Mouse (Mus musculus): ENCODE measurements around the gene Cop1.

- no peak for TF ChIP-seq MYOD1 (IDR thresholded peaks at IDR 0.05; ENCODE audit: control insufficient read depth, insufficient read length, low read depth)
- TF ChIP-seq CTCF (IDR thresholded peaks at IDR 0.05; ENCODE audit: control insufficient read depth, insufficient read depth, insufficient read length), result no peak
- TF ChIP-seq USF1 (IDR thresholded peaks at IDR 0.05; ENCODE audit: low read depth), result no peak
- no peak for TF ChIP-seq MAX (IDR thresholded peaks at IDR 0.05)
- TF ChIP-seq CEBPB (IDR thresholded peaks at IDR 0.05; ENCODE audit: low read depth), result no peak
- no peak for TF ChIP-seq FOSL1 (IDR thresholded peaks at IDR 0.05; ENCODE audit: insufficient read depth, low read length, poor library complexity, severe bottlenecking)
- no peak for TF ChIP-seq MYOG (IDR thresholded peaks at IDR 0.05; ENCODE audit: control insufficient read depth, extremely low read depth, insufficient read length)
Observed at GRCm38 (mm10) chr1:159281861-159282260, 49.7 kb downstream of the Cop1 start.
